Mouse (Mus musculus): ENCODE results near the gene Baiap2l1. TPM values are rescaled to one million over a fixed set of nuclear protein-coding genes. Genes with fewer than 3 reads are reported as not detected.

Baiap2l1 gene
- polyA plus RNA-seq, 1 experiment from 2014 or later, result 3.2 TPM

- Histone ChIP-seq H3K4me1 (replicated peaks; ENCODE audit: control insufficient read depth, insufficient read depth, low read length) (0 out of 2 replicates have a peak, but pooled peaks cover 5% of the 10 kb centered on the region), H3K27me3 (ENCODE audit: control insufficient read depth, insufficient read depth, low read length) (peaks cover 15% of the 10 kb centered on the region), H3K9me3 (ENCODE audit: control insufficient read depth, low read length) (no peaks in the 10 kb centered on the region), H3K27ac (ENCODE audit: low read depth, low read length) (no peak overlapping the region), H3K4me3 (ENCODE audit: low read depth, low read length) (peak overlapping the region; percentile 53), H3K4me2 (replicated peaks; ENCODE audit: low read depth, low read length) (peak overlapping the region; percentile 69), H3K9ac (ENCODE audit: low read depth, low read length) (no peak overlapping the region), H3K36me3 (ENCODE audit: control insufficient read depth, insufficient read depth, low read length) (no peaks in the 10 kb centered on the region)
- no peak for DNase-seq (ENCODE audit: low spot score)
- WGBS, result 7% methylated on average over 10 of the region's 10 CpGs
- ATAC-seq (ENCODE audit: low FRiP score), result no peak
Measured at GRCm38 (mm10) chr5:144358592-144358917, 643 bp upstream of the Baiap2l1 start.

- H3K4me2 ChIP-seq (replicated peaks; ENCODE audit: low read depth, low read length), result peak overlapping the region; percentile 69
- H3K27ac ChIP-seq (ENCODE audit: low read depth, low read length), result no peak overlapping the region
Measured at GRCm38 (mm10) chr5:144357551-144357880, 396 bp downstream of the Baiap2l1 start.

GRCm38 (mm10) chr5:144356776-144357455 lies 996 bp downstream of the Baiap2l1 start:
- Histone ChIP-seq H3K27me3 (ENCODE audit: control insufficient read depth, insufficient read depth, low read length) (peaks cover 15% of the 10 kb centered on the region), H3K9me3 (ENCODE audit: control insufficient read depth, low read length) (no peaks in the 10 kb centered on the region), H3K4me3 (ENCODE audit: low read depth, low read length) (peak overlapping the region; percentile 53), H3K4me2 (replicated peaks; ENCODE audit: low read depth, low read length) (peak overlapping the region; percentile 69), H3K9ac (ENCODE audit: low read depth, low read length) (0 out of 2 replicates have a peak overlapping the region, but pooled peaks have one; percentile 19), H3K27ac (ENCODE audit: low read depth, low read length) (no peak overlapping the region), H3K36me3 (ENCODE audit: control insufficient read depth, insufficient read depth, low read length) (no peaks in the 10 kb centered on the region), H3K4me1 (replicated peaks; ENCODE audit: control insufficient read depth, insufficient read depth, low read length) (0 out of 2 replicates have a peak, but pooled peaks cover 5% of the 10 kb centered on the region)
- 10% methylated on average over 17 of the region's 17 CpGs for WGBS
- ATAC-seq (ENCODE audit: low FRiP score) (no peak), DNase-seq (ENCODE audit: low spot score) (peak; percentile 4)

More at GRCm38 (mm10) chr5:144357551-144357880, 396 bp downstream of the Baiap2l1 start:
- no peak overlapping the region for H3K9ac ChIP-seq (ENCODE audit: low read depth, low read length)
- H3K4me3 ChIP-seq (ENCODE audit: low read depth, low read length), result peak overlapping the region; percentile 53
- H3K9me3 ChIP-seq (ENCODE audit: control insufficient read depth, low read length), result no peaks in the 10 kb centered on the region
- DNase-seq (ENCODE audit: low spot score) (no peak), ATAC-seq (ENCODE audit: low FRiP score) (no peak)
- 0 out of 2 replicates have a peak, but pooled peaks cover 5% of the 10 kb centered on the region for H3K4me1 ChIP-seq (replicated peaks; ENCODE audit: control insufficient read depth, insufficient read depth, low read length)
- H3K27me3 ChIP-seq (ENCODE audit: control insufficient read depth, insufficient read depth, low read length), result peaks cover 15% of the 10 kb centered on the region
- 0% methylated on average over 27 of the region's 27 CpGs for WGBS
- no peaks in the 10 kb centered on the region for H3K36me3 ChIP-seq (ENCODE audit: control insufficient read depth, insufficient read depth, low read length)

GRCm38 (mm10) chr5:144352250-144353047 lies 5.5 kb downstream of the Baiap2l1 start:
- no peak for ATAC-seq (ENCODE audit: low FRiP score)
- WGBS, result 87% methylated on average over 9 of the region's 9 CpGs

GRCm38 (mm10) chr5:144351185-144351584 lies 6.7 kb downstream of the Baiap2l1 start:
- H3K27ac ChIP-seq (ENCODE audit: low read depth, low read length), result no peak overlapping the region
- no peaks in the 10 kb centered on the region for H3K27me3 ChIP-seq (ENCODE audit: control insufficient read depth, insufficient read depth, low read length)
- H3K4me3 ChIP-seq (ENCODE audit: low read depth, low read length), result no peak overlapping the region
- no peak overlapping the region for H3K9ac ChIP-seq (ENCODE audit: low read depth, low read length)
- H3K36me3 ChIP-seq (ENCODE audit: control insufficient read depth, insufficient read depth, low read length), result no peaks in the 10 kb centered on the region
- H3K9me3 ChIP-seq (ENCODE audit: control insufficient read depth, low read length), result no peaks in the 10 kb centered on the region
- 8% methylated on average over 8 of the region's 8 CpGs for WGBS
- H3K4me2 ChIP-seq (replicated peaks; ENCODE audit: low read depth, low read length), result no peak overlapping the region
- DNase-seq (ENCODE audit: low spot score) (no peak), ATAC-seq (ENCODE audit: low FRiP score) (no peak)
- no peaks in the 10 kb centered on the region for H3K4me1 ChIP-seq (replicated peaks; ENCODE audit: control insufficient read depth, insufficient read depth, low read length)

More at GRCm38 (mm10) chr5:144352250-144353047, 5.5 kb downstream of the Baiap2l1 start:
- Histone ChIP-seq H3K4me2 (replicated peaks; ENCODE audit: low read depth, low read length) (no peak overlapping the region), H3K27ac (ENCODE audit: low read depth, low read length) (no peak overlapping the region), H3K36me3 (ENCODE audit: control insufficient read depth, insufficient read depth, low read length) (no peaks in the 10 kb centered on the region), H3K9ac (ENCODE audit: low read depth, low read length) (no peak overlapping the region), H3K4me1 (replicated peaks; ENCODE audit: control insufficient read depth, insufficient read depth, low read length) (no peaks in the 10 kb centered on the region), H3K27me3 (ENCODE audit: control insufficient read depth, insufficient read depth, low read length) (peaks cover 4% of the 10 kb centered on the region; the same call in 1 of the 2 replicates), H3K4me3 (ENCODE audit: low read depth, low read length) (no peak overlapping the region), H3K9me3 (ENCODE audit: control insufficient read depth, low read length) (no peaks in the 10 kb centered on the region)
- no peak for DNase-seq (ENCODE audit: low spot score)

- WGBS, result 87% methylated on average over 6 of the region's 6 CpGs
Measured at GRCm38 (mm10) chr5:144344592-144344991, 13.3 kb downstream of the Baiap2l1 start.

GRCm38 (mm10) chr5:144341085-144341484 lies 16.8 kb downstream of the Baiap2l1 start:
- no peak overlapping the region for H3K4me3 ChIP-seq (ENCODE audit: low read depth, low read length)
- H3K4me2 ChIP-seq (replicated peaks; ENCODE audit: low read depth, low read length), result no peak overlapping the region
- 90% methylated on average over 1 of the region's 1 CpGs for WGBS
- no peaks in the 10 kb centered on the region for H3K36me3 ChIP-seq (ENCODE audit: control insufficient read depth, insufficient read depth, low read length)
- H3K4me1 ChIP-seq (replicated peaks; ENCODE audit: control insufficient read depth, insufficient read depth, low read length), result no peaks in the 10 kb centered on the region
- no peaks in the 10 kb centered on the region for H3K9me3 ChIP-seq (ENCODE audit: control insufficient read depth, low read length)
- no peak overlapping the region for H3K9ac ChIP-seq (ENCODE audit: low read depth, low read length)
- DNase-seq (ENCODE audit: low spot score), result no peak
- H3K27ac ChIP-seq (ENCODE audit: low read depth, low read length), result no peak overlapping the region
- H3K27me3 ChIP-seq (ENCODE audit: control insufficient read depth, insufficient read depth, low read length), result no peaks in the 10 kb centered on the region
- no peak for ATAC-seq (ENCODE audit: low FRiP score)

More at GRCm38 (mm10) chr5:144344592-144344991, 13.3 kb downstream of the Baiap2l1 start:
- DNase-seq (ENCODE audit: low spot score) (no peak), ATAC-seq (ENCODE audit: low FRiP score) (no peak)
- Histone ChIP-seq H3K9ac (ENCODE audit: low read depth, low read length) (no peak overlapping the region), H3K4me2 (replicated peaks; ENCODE audit: low read depth, low read length) (no peak overlapping the region), H3K27ac (ENCODE audit: low read depth, low read length) (no peak overlapping the region), H3K36me3 (ENCODE audit: control insufficient read depth, insufficient read depth, low read length) (no peaks in the 10 kb centered on the region), H3K9me3 (ENCODE audit: control insufficient read depth, low read length) (no peaks in the 10 kb centered on the region), H3K27me3 (ENCODE audit: control insufficient read depth, insufficient read depth, low read length) (no peaks in the 10 kb centered on the region), H3K4me3 (ENCODE audit: low read depth, low read length) (no peak overlapping the region), H3K4me1 (replicated peaks; ENCODE audit: control insufficient read depth, insufficient read depth, low read length) (no peaks in the 10 kb centered on the region)

- no peak overlapping the region for H3K27ac ChIP-seq (ENCODE audit: low read depth, low read length)
- WGBS, result 43% methylated on average over 1 of the region's 1 CpGs
- no peaks in the 10 kb centered on the region for H3K4me1 ChIP-seq (replicated peaks; ENCODE audit: control insufficient read depth, insufficient read depth, low read length)
- ATAC-seq (ENCODE audit: low FRiP score) (no peak), DNase-seq (ENCODE audit: low spot score) (no peak)
- no peaks in the 10 kb centered on the region for H3K27me3 ChIP-seq (ENCODE audit: control insufficient read depth, insufficient read depth, low read length)
- H3K9ac ChIP-seq (ENCODE audit: low read depth, low read length), result no peak overlapping the region
- H3K36me3 ChIP-seq (ENCODE audit: control insufficient read depth, insufficient read depth, low read length), result no peaks in the 10 kb centered on the region
- H3K4me2 ChIP-seq (replicated peaks; ENCODE audit: low read depth, low read length), result no peak overlapping the region
- H3K4me3 ChIP-seq (ENCODE audit: low read depth, low read length), result no peak overlapping the region
- H3K9me3 ChIP-seq (ENCODE audit: control insufficient read depth, low read length), result no peaks in the 10 kb centered on the region
Measured at GRCm38 (mm10) chr5:144338787-144339186, 19.1 kb downstream of the Baiap2l1 start.

All from hindbrain, embryonic 11.5 days (tissue).